Mouse (Mus musculus) embryo, embryonic 11 days (tissue): Measurements from ENCODE around the gene Sh3kbp1.

Experiments used
- DNase-seq: peaks from one replicate; pipeline ENCODE4 v3.0.0-alpha.2; 2015

Sh3kbp1 gene

DNA sequence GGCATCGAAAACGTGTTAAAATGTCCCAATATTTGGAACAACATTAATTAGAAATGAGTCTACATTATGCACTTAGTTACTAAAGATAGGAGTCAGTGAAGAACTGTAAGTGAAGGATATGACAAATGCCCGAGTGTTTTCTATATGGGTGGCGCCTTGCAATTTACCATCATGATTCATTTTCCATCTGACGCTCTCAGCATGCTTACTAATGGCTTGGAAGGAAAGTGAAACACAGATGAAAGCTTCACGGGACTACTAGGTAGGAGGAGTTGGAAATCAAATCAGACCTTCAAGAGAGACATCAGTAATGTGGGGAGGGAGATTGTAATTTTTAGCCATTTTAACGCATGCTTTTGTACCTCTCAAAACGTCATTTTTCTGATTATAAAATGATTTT lies 223.7 kb downstream of the Sh3kbp1 start:
- no peak for DNase-seq

DNA sequence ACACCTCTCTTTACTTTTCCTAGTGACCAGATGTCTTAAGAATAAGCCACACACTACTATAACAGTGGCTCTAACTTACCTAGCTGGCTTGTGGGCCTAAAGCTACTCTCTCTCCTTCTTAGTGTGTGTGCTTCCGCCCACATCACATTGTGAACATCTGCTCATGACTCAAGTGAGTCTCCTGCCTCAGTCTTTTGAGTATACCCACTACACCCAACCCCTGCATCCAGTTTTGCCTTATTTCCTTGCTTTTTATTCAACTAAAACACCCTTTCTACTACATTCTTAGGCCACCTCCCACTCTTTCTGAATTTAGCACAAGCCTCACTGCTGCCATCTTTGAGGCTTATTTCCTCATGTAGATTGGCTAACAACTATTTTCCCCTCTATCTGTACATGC lies 229.8 kb downstream of the Sh3kbp1 start:
- no peak for DNase-seq

DNA sequence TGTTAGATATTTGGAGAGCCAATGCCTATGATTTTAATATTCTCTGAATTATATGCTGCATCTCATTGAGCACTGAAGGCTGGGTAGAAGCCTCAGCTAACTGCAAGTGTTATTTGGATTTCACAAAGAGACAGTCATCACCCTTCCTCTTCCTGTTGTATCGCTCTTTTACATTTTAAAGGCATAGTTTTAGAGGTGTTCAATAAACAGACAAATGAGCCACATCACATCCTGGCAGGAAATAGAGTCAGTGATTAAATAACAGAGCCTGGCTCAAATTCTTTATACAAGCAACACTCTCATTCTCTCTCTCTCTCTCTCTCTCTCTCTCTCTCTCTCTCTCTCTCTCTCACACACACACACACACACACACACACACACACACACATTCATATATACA lies 231.1 kb downstream of the Sh3kbp1 start:
- DNase-seq, result no peak

GRCm38 (mm10) chrX:159860841-159861530 lies 233.9 kb downstream of the Sh3kbp1 start:
- DNase-seq, result no peak

GRCm38 (mm10) chrX:159867660-159868059 lies 240.6 kb downstream of the Sh3kbp1 start:
- DNase-seq, result no peak

- no peak for DNase-seq
These were observed 245.4 kb downstream of the Sh3kbp1 start for GRCm38 (mm10) chrX:159872521-159872920.

GRCm38 (mm10) chrX:159877770-159878169 lies 250.7 kb downstream of the Sh3kbp1 start:
- no peak for DNase-seq

- DNase-seq, result no peak
These were observed 252.4 kb downstream of the Sh3kbp1 start for GRCm38 (mm10) chrX:159879455-159879854.

GRCm38 (mm10) chrX:159881576-159881975 lies 254.5 kb downstream of the Sh3kbp1 start:
- no peak for DNase-seq

GRCm38 (mm10) chrX:159896536-159896935 lies 269.5 kb downstream of the Sh3kbp1 start:
- no peak for DNase-seq

DNA sequence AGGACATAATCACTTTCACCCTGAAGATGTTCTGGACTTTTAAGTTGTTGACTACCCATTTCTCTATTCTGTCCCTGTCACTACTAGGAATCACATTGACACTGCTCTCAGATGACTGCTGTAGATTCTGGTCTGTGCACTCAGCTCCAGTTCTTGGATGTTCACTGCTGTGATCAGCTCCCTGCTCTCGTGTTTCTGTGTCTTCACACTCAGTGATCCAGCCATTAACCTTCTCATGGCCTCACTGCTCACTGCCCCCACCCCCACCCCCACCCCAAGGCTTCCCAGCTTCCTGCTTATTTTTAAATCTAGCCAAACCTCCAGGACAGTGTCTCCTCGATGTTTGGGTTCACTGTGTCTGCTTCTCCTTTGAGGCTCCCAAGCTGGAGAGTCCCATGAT lies 271.0 kb downstream of the Sh3kbp1 start:
- no peak for DNase-seq

GRCm38 (mm10) chrX:159899121-159899520 lies 272.0 kb downstream of the Sh3kbp1 start:
- DNase-seq, result no peak

DNA sequence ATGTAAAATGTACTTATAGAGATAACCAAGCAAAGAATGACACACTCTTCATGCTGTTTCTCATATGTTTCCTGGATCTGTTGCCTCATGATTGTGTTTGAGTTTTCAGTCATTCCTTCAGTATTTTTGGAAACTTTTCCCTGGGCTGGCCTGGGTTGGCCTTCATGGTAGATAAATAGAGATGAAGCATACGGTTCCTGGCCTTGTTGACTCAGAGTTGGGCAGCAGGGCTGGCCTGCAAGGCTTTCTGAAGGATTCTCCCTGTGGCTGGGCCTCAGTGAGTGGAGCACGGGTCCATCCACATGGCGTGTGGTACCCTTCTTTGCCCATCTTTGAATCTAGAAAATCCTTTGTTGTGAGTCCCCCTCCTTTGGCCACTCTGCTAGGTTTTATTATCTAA lies 276.3 kb downstream of the Sh3kbp1 start:
- DNase-seq, result no peak

GRCm38 (mm10) chrX:159907703-159908102 lies 280.6 kb downstream of the Sh3kbp1 start:
- no peak for DNase-seq

- no peak for DNase-seq
These were observed 282.6 kb downstream of the Sh3kbp1 start for GRCm38 (mm10) chrX:159909446-159910277.

DNA sequence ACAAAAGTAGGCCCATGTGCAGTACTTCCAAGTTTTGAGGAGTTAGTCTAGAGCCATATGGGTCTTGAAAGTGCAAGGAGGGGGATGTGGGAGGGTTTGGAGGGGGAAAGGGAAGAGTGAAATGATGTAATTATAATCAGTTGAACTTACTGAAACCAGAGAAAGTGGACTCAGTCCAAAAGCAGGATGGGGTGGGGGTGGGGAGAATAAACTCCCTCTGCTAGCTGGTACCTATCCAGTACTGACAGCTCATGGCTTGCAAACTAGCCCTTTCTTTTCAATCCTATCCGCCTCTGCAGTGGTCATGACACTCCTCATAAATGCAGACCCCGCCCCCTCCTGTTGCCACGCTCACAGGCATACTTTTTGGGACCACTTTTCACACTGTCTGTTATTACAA lies 283.5 kb downstream of the Sh3kbp1 start:
- DNase-seq, result no peak

GRCm38 (mm10) chrX:159911613-159912012 lies 284.5 kb downstream of the Sh3kbp1 start:
- no peak for DNase-seq

- no peak for DNase-seq
These were observed 285.0 kb downstream of the Sh3kbp1 start for GRCm38 (mm10) chrX:159912061-159912460.

- no peak for DNase-seq
These were observed 286.4 kb downstream of the Sh3kbp1 start for GRCm38 (mm10) chrX:159913489-159913888.

- DNase-seq, result no peak
These were observed 288.1 kb downstream of the Sh3kbp1 start for GRCm38 (mm10) chrX:159915125-159915524.

GRCm38 (mm10) chrX:159924759-159925158 lies 297.7 kb downstream of the Sh3kbp1 start:
- no peak for DNase-seq

- DNase-seq, result no peak
These were observed 301.1 kb downstream of the Sh3kbp1 start for GRCm38 (mm10) chrX:159928165-159928564.

DNA sequence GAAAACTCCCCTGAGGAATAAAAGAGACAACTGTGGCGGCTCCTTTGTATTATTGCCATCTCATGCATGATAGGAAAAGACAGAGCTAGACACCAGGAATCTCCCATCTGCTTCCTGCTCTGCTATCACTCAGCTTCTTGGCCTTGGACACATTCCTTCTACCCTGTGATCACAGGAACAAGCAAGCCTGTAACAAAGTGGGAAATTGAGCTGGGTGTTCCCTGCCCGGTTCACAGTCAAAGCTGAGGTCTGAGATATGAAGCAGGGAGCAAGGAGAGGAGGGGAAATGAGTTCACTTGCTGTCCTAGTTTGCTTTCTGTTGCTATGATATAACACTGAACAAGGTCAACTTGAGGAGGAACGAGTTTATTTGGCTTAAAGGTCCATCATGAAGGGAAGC lies 301.8 kb downstream of the Sh3kbp1 start:
- DNase-seq, result no peak

DNA sequence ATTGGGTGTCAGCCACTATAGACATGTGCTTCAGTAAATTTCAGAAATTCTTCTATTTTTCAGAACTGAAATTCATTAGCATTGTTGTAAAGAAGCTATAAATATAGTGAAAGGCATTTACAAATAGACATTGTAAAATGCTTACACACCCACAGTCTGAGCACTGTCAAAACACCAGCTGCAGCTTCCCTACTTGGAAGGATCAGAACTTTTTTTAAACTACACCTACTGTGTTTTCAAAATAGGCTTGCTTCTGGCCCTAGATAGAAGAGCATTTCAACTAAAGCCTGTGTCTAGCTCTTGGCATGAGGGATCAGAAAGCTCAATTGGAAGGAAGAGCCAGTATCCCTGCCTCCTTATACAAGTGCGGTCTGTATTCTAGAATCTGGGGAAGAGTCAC lies 305.0 kb downstream of the Sh3kbp1 start:
- no peak for DNase-seq
